Mouse (Mus musculus) hindbrain, embryonic 13.5 days (tissue): Measurements from ENCODE around the gene Trim9. TPM values are rescaled to one million over a fixed set of nuclear protein-coding genes. Genes with fewer than 3 reads are reported as not detected.

Source experiments
- polyA plus RNA-seq: library from polyadenylated mRNA; unstranded; fragments of >200 nt; fragmentation: Nextera tagmentation; extraction: Ambion mirVana; gene quantifications from 2 replicates; pipeline ENCODE4 v1.2.1, GENCODE M21; 2015

Gene Trim9
- polyA plus RNA-seq, 1 experiment from 2014 or later, result 57.7 TPM

Other genes starting within 250 kb of the Trim9 start
- 13.3 and 13.4 TPM in 2 replicates for gene Nin, start 233.9 kb downstream of the Trim9 start, polyA plus RNA-seq
- 0.12 TPM in 1 of 2 replicates, not detected in the other for gene Abhd12b, start 193.5 kb downstream of the Trim9 start, polyA plus RNA-seq
- 6.6 and 8.6 TPM in 2 replicates for gene Pygl, start 116.1 kb downstream of the Trim9 start, polyA plus RNA-seq
- gene Tmx1, start 105.5 kb upstream of the Trim9 start, polyA plus RNA-seq, result 146 and 151 TPM in 2 replicates